Mouse (Mus musculus) bone marrow macrophage, adult 2 months (primary cell): ENCODE results near the gene Tbc1d21. TPM values are rescaled to one million over a fixed set of nuclear protein-coding genes. Genes with fewer than 3 reads are reported as not detected.
A peak's percentile ranks its signal among the peaks of the same experiment; 100 is the strongest.

Experiments used
- H3K27ac ChIP-seq: 2 replicates; pipeline ENCODE4 v1.5.1; 2012; ENCODE audit warnings: low read depth, low read length; ENCODE audit not compliant: insufficient read depth
- H3K4me1 ChIP-seq: 2 replicates; pipeline ENCODE4 v1.6.1; 2012; ENCODE audit warnings: low read length; ENCODE audit not compliant: control insufficient read depth, insufficient read depth
- H3K4me3 ChIP-seq: 2 replicates; pipeline ENCODE4 v1.5.1; 2012; ENCODE audit warnings: mild to moderate bottlenecking, low read length, moderate library complexity; ENCODE audit not compliant: insufficient read depth
- CTCF ChIP-seq: IDR thresholded peaks from 2 replicates; pipeline ENCODE4 v1.5.1; 2012; ENCODE audit warnings: low read depth, mild to moderate bottlenecking, low read length, moderate library complexity
- POLR2A ChIP-seq: IDR thresholded peaks from 2 replicates; pipeline ENCODE4 v1.6.1; 2012; ENCODE audit warnings: mild to moderate bottlenecking, low read depth, low read length, borderline replicate concordance
- polyA plus RNA-seq: library from polyadenylated mRNA; stranded (reverse); fragments of >200 nt; gene quantifications from 2 replicates; pipeline ENCODE4 v1.2.4, GENCODE M21; 2012; ENCODE audit not compliant: missing spikeins, insufficient read depth, insufficient read length

Gene Tbc1d21
- polyA plus RNA-seq, 1 experiment = not detected

DNA sequence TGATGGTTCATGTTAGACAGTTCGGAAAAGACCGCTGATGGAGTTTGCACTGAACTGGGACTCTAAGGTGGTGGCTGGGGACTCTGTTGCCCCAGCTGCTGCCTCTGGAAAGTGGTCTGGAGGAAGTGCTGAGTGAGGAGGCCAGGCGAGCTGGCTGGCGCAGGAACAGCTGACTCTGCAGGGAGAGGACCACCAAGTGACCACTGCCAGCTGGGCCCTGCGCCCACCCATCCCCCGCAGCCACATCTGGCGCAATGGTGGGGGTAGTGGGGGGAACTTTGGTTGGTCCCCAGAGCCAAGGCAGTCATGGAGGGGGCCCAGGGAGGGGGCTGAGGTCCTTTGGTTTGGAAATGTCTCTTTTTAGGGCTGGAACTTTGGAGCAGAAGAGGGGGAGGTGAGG, 53.5 kb downstream of the Tbc1d21 start:
- TF ChIP-seq POLR2A = no peak
- TF ChIP-seq CTCF = no peak
- Histone ChIP-seq H3K4me1 (no peaks in the 10 kb centered on the region), H3K27ac (no peak overlapping the region)

DNA sequence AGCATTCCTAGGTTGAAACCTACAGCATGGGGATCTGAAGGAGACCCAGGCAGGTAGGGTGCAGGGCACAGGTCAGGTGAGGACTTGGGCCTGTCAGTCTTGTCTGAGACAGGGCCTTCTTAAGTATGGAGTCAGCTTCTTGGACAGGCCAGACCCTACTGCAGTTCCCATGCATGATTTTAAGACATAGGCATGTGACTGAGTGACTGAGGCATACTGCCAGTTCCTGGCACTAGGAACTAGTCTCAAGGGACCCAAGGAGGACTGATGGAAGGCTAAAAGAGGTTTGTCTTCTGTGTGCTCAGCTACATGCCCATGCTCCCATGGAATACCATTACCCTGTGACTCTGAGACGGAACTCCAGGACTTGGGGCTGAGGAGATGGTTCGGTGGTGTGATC, 54.4 kb downstream of the Tbc1d21 start:
- no peak overlapping the region for H3K27ac ChIP-seq

More for the DNA sequence above, 53.5 kb downstream of the Tbc1d21 start:
- H3K4me3 ChIP-seq = no peak overlapping the region

DNA sequence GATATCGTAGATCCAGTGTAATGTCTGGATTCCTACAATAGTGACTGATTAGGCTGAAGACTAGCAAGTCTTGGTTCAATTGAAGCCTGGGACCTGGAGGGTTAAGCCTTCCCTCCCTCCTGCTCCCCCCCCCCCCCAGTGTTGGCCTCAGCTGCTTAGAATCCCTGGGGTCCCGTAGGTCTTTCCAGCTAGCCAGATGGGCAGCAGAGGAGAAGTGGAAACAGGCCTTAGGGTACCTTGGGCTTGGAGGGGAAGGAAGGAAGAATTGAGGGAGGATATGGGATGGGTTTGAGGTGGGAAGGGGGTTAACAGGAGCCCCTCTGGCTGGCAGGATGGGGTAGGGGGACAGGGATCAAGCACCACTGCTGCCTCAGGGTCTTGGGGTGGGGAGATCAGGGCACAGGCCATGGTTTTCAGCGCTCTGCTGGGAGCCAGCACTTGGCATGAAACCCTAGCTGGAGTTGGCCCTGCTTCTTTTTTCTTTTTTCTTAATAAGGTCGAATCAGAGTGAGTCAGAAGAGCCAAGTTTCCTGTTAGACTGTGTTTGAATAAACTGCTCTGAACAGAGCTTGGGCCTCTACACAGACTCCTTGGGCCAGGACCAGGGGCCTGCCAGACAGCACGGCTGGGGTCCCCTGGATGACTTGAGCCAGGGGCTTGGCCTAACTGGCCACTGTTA, 55.4 kb downstream of the Tbc1d21 start:
- no peak overlapping the region for H3K4me3 ChIP-seq
- no peak overlapping the region for H3K27ac ChIP-seq
- TF ChIP-seq POLR2A (no peak), CTCF (no peak)
- H3K4me1 ChIP-seq = no peaks in the 10 kb centered on the region

More for the DNA sequence above, 54.4 kb downstream of the Tbc1d21 start:
- no peaks in the 10 kb centered on the region for H3K4me1 ChIP-seq
- TF ChIP-seq CTCF = no peak
- no peak for TF ChIP-seq POLR2A
- no peak overlapping the region for H3K4me3 ChIP-seq

- H3K27ac ChIP-seq = no peak within 1 kb of the TSS
- H3K4me1 ChIP-seq = no peaks in the 10 kb centered on the region
- peak within 1 kb of the TSS; percentile 9; the same call in 1 of the 2 replicates for H3K4me3 ChIP-seq
- TF ChIP-seq CTCF = no peak
- no peak for TF ChIP-seq POLR2A
Observed at GRCm38 (mm10) chr9:58312944-58313359, 57.3 kb downstream of the Tbc1d21 start, which contains the start of gene Loxl1. TSS of gene Loxl1 (minus strand) at chr9:58313186.

GRCm38 (mm10) chr9:58312196-58312943, 57.9 kb downstream of the Tbc1d21 start:
- Histone ChIP-seq H3K4me1 (no peaks in the 10 kb centered on the region), H3K4me3 (peak overlapping the region; percentile 9; the same call in 1 of the 2 replicates), H3K27ac (no peak overlapping the region)
- no peak for TF ChIP-seq POLR2A
- no peak for TF ChIP-seq CTCF

DNA sequence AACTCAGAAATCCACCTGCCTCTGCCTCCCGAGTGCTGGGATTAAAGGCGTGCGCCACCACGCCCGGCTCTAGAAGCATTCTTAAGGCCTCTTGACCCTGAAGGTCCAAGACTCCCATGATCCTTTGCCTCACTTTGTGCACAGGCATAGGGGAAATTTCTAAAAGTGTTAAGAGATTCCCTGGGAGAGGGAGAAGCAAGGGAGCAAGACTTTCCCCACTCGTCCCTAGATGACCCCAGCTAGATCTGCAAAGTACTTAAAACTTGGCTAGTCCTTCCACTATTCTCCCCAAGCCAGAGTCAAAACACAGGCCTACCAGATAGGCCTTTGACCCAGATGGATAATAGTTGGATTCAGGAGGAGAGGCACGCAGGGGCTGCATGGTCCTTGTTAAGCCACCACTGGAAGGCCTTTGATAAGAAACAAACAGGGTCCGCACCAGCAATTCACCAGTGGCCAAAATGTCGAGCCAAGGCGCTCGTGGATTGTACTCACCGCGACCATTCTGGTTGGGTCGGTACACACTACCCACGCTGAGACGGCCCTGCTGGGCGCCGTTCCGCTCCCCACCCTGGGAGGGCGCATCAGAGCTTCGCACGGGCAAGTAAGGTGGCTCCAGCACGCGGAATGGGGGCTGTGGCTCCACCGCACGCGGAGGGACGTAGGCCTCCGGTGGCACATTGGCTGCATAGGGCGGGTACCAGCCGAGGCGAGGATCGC, 58.9 kb downstream of the Tbc1d21 start:
- no peak for TF ChIP-seq POLR2A
- no peak for TF ChIP-seq CTCF
- Histone ChIP-seq H3K4me3 (no peak overlapping the region), H3K27ac (no peak overlapping the region), H3K4me1 (no peaks in the 10 kb centered on the region)

DNA sequence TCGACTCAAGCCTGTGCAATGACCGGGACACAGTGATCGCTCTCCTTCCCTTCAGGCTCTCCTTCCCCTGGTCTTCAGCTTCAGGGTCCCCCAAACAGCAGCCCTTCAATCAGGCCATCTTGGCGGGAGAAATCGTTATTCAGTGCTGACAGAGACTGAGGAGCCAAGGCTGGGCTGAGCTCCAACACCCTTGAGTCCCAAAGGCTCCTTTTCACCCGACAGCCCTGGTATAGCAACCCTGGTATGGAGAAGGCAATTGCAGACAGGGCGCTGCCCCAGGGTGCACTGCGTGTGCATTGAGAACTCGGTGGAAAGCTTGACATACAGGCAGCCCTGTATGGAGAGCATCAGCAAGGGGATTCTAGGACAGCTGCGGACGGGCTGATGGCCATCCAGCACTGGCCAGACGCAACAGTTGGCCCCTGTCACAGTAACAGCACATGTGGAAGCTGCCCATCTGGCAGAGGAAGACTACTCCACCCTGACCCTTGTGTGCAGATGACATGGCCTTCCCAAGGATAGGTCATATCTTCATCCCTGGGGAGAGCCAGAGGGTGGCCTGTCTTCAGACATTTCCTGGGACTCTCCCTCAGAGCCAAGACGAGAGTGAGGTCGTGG, 60.1 kb downstream of the Tbc1d21 start:
- no peak overlapping the region for H3K4me3 ChIP-seq
- H3K27ac ChIP-seq = no peak overlapping the region
- H3K4me1 ChIP-seq = no peaks in the 10 kb centered on the region
- no peak for TF ChIP-seq POLR2A
- TF ChIP-seq CTCF = no peak

Other genes starting within 250 kb of the Tbc1d21 start
- gene Islr, start 166.1 kb downstream of the Tbc1d21 start, polyA plus RNA-seq = not detected in 2 replicates
- not detected in 2 replicates for gene Islr2, start 166.1 kb downstream of the Tbc1d21 start, polyA plus RNA-seq
- 60.5 and 71.3 TPM in 2 replicates for gene Pml, start 120.7 kb downstream of the Tbc1d21 start, polyA plus RNA-seq
- gene Stoml1, start 117.3 kb downstream of the Tbc1d21 start, polyA plus RNA-seq = 21.3 and 25.2 TPM in 2 replicates
- 1.5 and 1.8 TPM in 2 replicates for gene Loxl1, start 57.3 kb downstream of the Tbc1d21 start, polyA plus RNA-seq
- not detected in 2 replicates for gene Insyn1, start 118.1 kb upstream of the Tbc1d21 start, polyA plus RNA-seq
- 8.7 and 9.3 TPM in 2 replicates for gene Cd276, start 185.0 kb upstream of the Tbc1d21 start, polyA plus RNA-seq
- gene Nptn, start 211.8 kb upstream of the Tbc1d21 start, polyA plus RNA-seq = 570 and 586 TPM in 2 replicates